8 mouse cellular contexts compared by ENCODE assay signal in genomic region chr9:46392641-46393321, GRCm38 (mm10).
DNase-seq lines count a peak whose midpoint lies in the region; ATAC-seq and TF ChIP-seq lines count a peak whose summit lies in the region.

No protein-coding gene starts in this region.

- H3K4me3 ChIP-seq in cortical plate, adult 2 months (ENCODE audit: insufficient read depth, low read length) = no peak overlapping the region
- H3K4me3 ChIP-seq in heart, embryonic 15.5 days = no peak overlapping the region
- no peak overlapping the region for H3K4me3 ChIP-seq in lung, embryonic 16.5 days (ENCODE audit: low read length)

- H3K4me2 ChIP-seq in heart, embryonic 15.5 days = no peak overlapping the region
- H3K4me2 ChIP-seq in lung, embryonic 16.5 days (ENCODE audit: low read depth, low read length) = no peak overlapping the region

- 5% methylated on average over 23 of the region's 23 CpGs for WGBS in heart, embryonic 15.5 days
- 4% methylated on average over 23 of the region's 23 CpGs for WGBS in lung, embryonic 16.5 days

- 0 out of 2 replicates have a peak, but pooled peaks have one; percentile 36 for ATAC-seq in heart, embryonic 15.5 days (replicated peaks; ENCODE audit: insufficient number of reproducible peaks, insufficient read depth, low FRiP score, low read depth)
- ATAC-seq in lung, embryonic 16.5 days (ENCODE audit: low read depth) = 0 out of 2 replicates have a peak, but pooled peaks have one; percentile 34

- H3K9me3 ChIP-seq in heart, embryonic 15.5 days (replicated peaks) = no peaks in the 10 kb centered on the region
- no peaks in the 10 kb centered on the region for H3K9me3 ChIP-seq in lung, embryonic 16.5 days (ENCODE audit: control insufficient read depth, low read length)

- no peak overlapping the region for H3K27ac ChIP-seq in cortical plate, adult 2 months (ENCODE audit: insufficient read depth, low read length)
- no peak overlapping the region for H3K27ac ChIP-seq in heart, embryonic 15.5 days
- H3K27ac ChIP-seq in lung, embryonic 16.5 days (ENCODE audit: low read length) = no peak overlapping the region

- peaks cover 85% of the 10 kb centered on the region for H3K27me3 ChIP-seq in heart, embryonic 15.5 days
- peaks cover 6% of the 10 kb centered on the region for H3K27me3 ChIP-seq in lung, embryonic 16.5 days (ENCODE audit: control insufficient read depth, insufficient read depth, low read depth, low read length)

- TF ChIP-seq CTCF in cortical plate, adult 2 months (IDR thresholded peaks at IDR 0.05; ENCODE audit: extremely low read depth, insufficient read depth, low read length) = peak; percentile 70

- no peak overlapping the region for H3K9ac ChIP-seq in heart, embryonic 15.5 days
- no peak overlapping the region for H3K9ac ChIP-seq in lung, embryonic 16.5 days (ENCODE audit: low read length)

- peaks cover 2% of the 10 kb centered on the region; the same call in 1 of the 2 replicates for H3K4me1 ChIP-seq in cortical plate, adult 2 months (ENCODE audit: control insufficient read depth, insufficient read depth, low read length)
- peaks cover 4% of the 10 kb centered on the region for H3K4me1 ChIP-seq in heart, embryonic 15.5 days (replicated peaks)
- peaks cover 4% of the 10 kb centered on the region; the same call in 1 of the 2 replicates for H3K4me1 ChIP-seq in lung, embryonic 16.5 days (replicated peaks; ENCODE audit: control insufficient read depth, insufficient read depth, low read length)

- peak; percentile 26 to 58 for DNase-seq in spleen, postnatal 10 days (ENCODE audit: low spot score in 2 of 2)
- no peak for DNase-seq in spleen, postnatal 36 days (ENCODE audit: low spot score in 2 of 2)
- DNase-seq in kidney, postnatal 10 days = peak; percentile 81
- DNase-seq in ovary, postnatal 36 days (ENCODE audit: low spot score) = peak; percentile 58
- peak; percentile 16 to 30 for DNase-seq in urinary bladder, postnatal 36 days (ENCODE audit: low spot score in 2 of 2)

- no peaks in the 10 kb centered on the region for H3K36me3 ChIP-seq in heart, embryonic 15.5 days
- no peaks in the 10 kb centered on the region for H3K36me3 ChIP-seq in lung, embryonic 16.5 days (ENCODE audit: control insufficient read depth, insufficient read depth, low read length)

- TF ChIP-seq POLR2A in cortical plate, adult 2 months (IDR thresholded peaks at IDR 0.05; ENCODE audit: extremely low read depth, insufficient read depth, low read length) = no peak

Comparison
In these comparisons a context has a peak if more than half of its experiments do, and no peak if none do; other contexts are left out.
1. DNase-seq: peak in spleen, postnatal 10 days (2 of 2), kidney, postnatal 10 days (single experiment), ovary, postnatal 36 days (single experiment) and urinary bladder, postnatal 36 days (2 of 2); none in spleen, postnatal 36 days (0 of 2).